Mouse (Mus musculus): ENCODE measurements around the gene Mrpl40.
"Not testable (repeated sequence)": the region's sequence is repeated elsewhere in the genome, so short reads cannot be mapped to it uniquely, and the experiment has no call there.

The Mrpl40 gene

GRCm38 (mm10) chr16:18876442-18877308 lies at the start of gene Mrpl40, which contains the start of gene Hira:
Mrpl40 (minus strand) TSS chr16:18876862.
Hira (plus strand) TSS chr16:18877037.
- peak; percentile 95 for DNase-seq (ENCODE audit: extremely low spot score, low spot score)

- no peak for DNase-seq (ENCODE audit: extremely low spot score, low spot score)
Measured at GRCm38 (mm10) chr16:18921771-18922170, 45.1 kb upstream of the Mrpl40 start.

- no peak for DNase-seq (ENCODE audit: extremely low spot score, low spot score)
Measured at GRCm38 (mm10) chr16:18916064-18916463, 39.4 kb upstream of the Mrpl40 start.

- no peak for DNase-seq (ENCODE audit: extremely low spot score, low spot score)
Measured at GRCm38 (mm10) chr16:18905648-18906047, 29.0 kb upstream of the Mrpl40 start.

GRCm38 (mm10) chr16:18896429-18896828 lies 19.8 kb upstream of the Mrpl40 start:
- DNase-seq (ENCODE audit: extremely low spot score, low spot score) = peak; percentile 20

GRCm38 (mm10) chr16:18895249-18895648 lies 18.6 kb upstream of the Mrpl40 start:
- DNase-seq (ENCODE audit: extremely low spot score, low spot score) = no peak

GRCm38 (mm10) chr16:18893840-18894372 lies 17.2 kb upstream of the Mrpl40 start:
- no peak for DNase-seq (ENCODE audit: extremely low spot score, low spot score)

GRCm38 (mm10) chr16:18884044-18884443 lies 7.4 kb upstream of the Mrpl40 start:
- no peak for DNase-seq (ENCODE audit: extremely low spot score, low spot score)

- DNase-seq (ENCODE audit: extremely low spot score, low spot score) = no peak
Measured at GRCm38 (mm10) chr16:18878091-18878720, 1.5 kb upstream of the Mrpl40 start.

GRCm38 (mm10) chr16:18877386-18878090 lies 876 bp upstream of the Mrpl40 start:
- DNase-seq (ENCODE audit: extremely low spot score, low spot score) = peak; percentile 79

- DNase-seq (ENCODE audit: extremely low spot score, low spot score) = no peak
Measured at GRCm38 (mm10) chr16:18876091-18876441, 596 bp downstream of the Mrpl40 start.

- DNase-seq (ENCODE audit: extremely low spot score, low spot score) = not testable (repeated sequence)
Measured at GRCm38 (mm10) chr16:18870495-18870894, 6.2 kb downstream of the Mrpl40 start.

- no peak for DNase-seq (ENCODE audit: extremely low spot score, low spot score)
Measured at GRCm38 (mm10) chr16:18860186-18860585, 16.5 kb downstream of the Mrpl40 start.

- no peak for DNase-seq (ENCODE audit: extremely low spot score, low spot score)
Measured at GRCm38 (mm10) chr16:18858551-18858950, 18.1 kb downstream of the Mrpl40 start.

- not testable (repeated sequence) for DNase-seq (ENCODE audit: extremely low spot score, low spot score)
Measured at GRCm38 (mm10) chr16:18849521-18850190, 27.0 kb downstream of the Mrpl40 start.

- DNase-seq (ENCODE audit: extremely low spot score, low spot score) = no peak
Measured at GRCm38 (mm10) chr16:18846301-18846820, 30.3 kb downstream of the Mrpl40 start.

- no peak for DNase-seq (ENCODE audit: extremely low spot score, low spot score)
Measured at GRCm38 (mm10) chr16:18838346-18838745, 38.3 kb downstream of the Mrpl40 start.

GRCm38 (mm10) chr16:18836468-18837208 lies 40.0 kb downstream of the Mrpl40 start, which contains the start of the genes 2510002D24Rik and Gm28539:
2510002D24Rik (plus strand) TSS chr16:18836578.
Gm28539 (plus strand) TSS chr16:18836584.
- DNase-seq (ENCODE audit: extremely low spot score, low spot score) = peak; percentile 85

GRCm38 (mm10) chr16:18836073-18836467 lies 40.6 kb downstream of the Mrpl40 start:
- DNase-seq (ENCODE audit: extremely low spot score, low spot score) = no peak

GRCm38 (mm10) chr16:18833486-18833885 lies 43.2 kb downstream of the Mrpl40 start:
- no peak for DNase-seq (ENCODE audit: extremely low spot score, low spot score)
